Mouse (Mus musculus) spleen, adult 2 months (tissue): ENCODE data around the gene S1pr4. TPM values are rescaled to one million over a fixed set of nuclear protein-coding genes. Genes with fewer than 3 reads are reported as not detected.

Experiments
- DNase-seq, 2 experiments: peaks; one replicate each; pipeline versions ENCODE4 v3.0.0 to v3.0.0-alpha.2; 2012 to 2021; ENCODE audit warnings: low spot score in 2 of 2, low read depth in 1 of 2
- H3K27ac ChIP-seq: fragments of 200-500 bp; 2 replicates; pipeline ENCODE4 v1.5.1; 2012; ENCODE audit warnings: low read length, inconsistent platforms; ENCODE audit not compliant: insufficient read depth
- H3K27me3 ChIP-seq: fragments of 200-500 bp; 2 replicates; pipeline ENCODE4 v1.6.1; 2012; ENCODE audit warnings: mild to moderate bottlenecking, moderate library complexity, low read length, inconsistent platforms; ENCODE audit not compliant: control insufficient read depth, insufficient read depth
- H3K36me3 ChIP-seq: fragments of 200-500 bp; 2 replicates; pipeline ENCODE4 v1.6.1; 2012; ENCODE audit warnings: mild to moderate bottlenecking, low read length, inconsistent platforms; ENCODE audit not compliant: control insufficient read depth, insufficient read depth
- H3K4me1 ChIP-seq: fragments of 200-500 bp; 2 replicates; pipeline ENCODE4 v1.6.1; 2011; ENCODE audit warnings: inconsistent platforms; ENCODE audit not compliant: control insufficient read depth, insufficient read depth, insufficient read length
- H3K4me3 ChIP-seq: fragments of 200-500 bp; 2 replicates; pipeline ENCODE4 v1.5.1; 2011; ENCODE audit warnings: mild to moderate bottlenecking, inconsistent platforms; ENCODE audit not compliant: insufficient read depth, insufficient read length; ENCODE audit errors: extremely low read depth
- CTCF ChIP-seq: fragments of 200-500 bp; IDR thresholded peaks from 2 replicates; pipeline ENCODE4 v1.5.1; 2011; ENCODE audit warnings: mild to moderate bottlenecking, inconsistent platforms; ENCODE audit not compliant: insufficient read depth, insufficient read length, insufficient replicate concordance; ENCODE audit errors: extremely low read depth
- POLR2A ChIP-seq: fragments of 200-500 bp; IDR thresholded peaks from 2 replicates; pipeline ENCODE4 v1.6.1; 2011; ENCODE audit warnings: low read depth, low read length, inconsistent platforms
- WGBS: fragments of 180-500 bp; shearing (Covaris S2); methylation state at CpG from one replicate; pipeline ENCODE4 v1.1.7; 2018; 5-methylcytosine and 5-hydroxymethylcytosine counted together
- polyA plus RNA-seq: library from polyadenylated mRNA; depleted of rRNA; stranded (reverse); fragments of >200 nt; gene quantifications from 2 replicates; pipeline ENCODE4 v1.2.3, GENCODE M21; 2012

S1pr4 gene
- polyA plus RNA-seq, 1 experiment = 127 TPM

GRCm38 (mm10) chr10:81481605-81482532, 18.1 kb downstream of the S1pr4 start:
- no peak overlapping the region for H3K27ac ChIP-seq
- H3K4me3 ChIP-seq = peak overlapping the region; percentile 55
- H3K36me3 ChIP-seq = peaks cover 3% of the 10 kb centered on the region
- DNase-seq = no peak
- TF ChIP-seq CTCF = no peak
- TF ChIP-seq POLR2A = no peak
- H3K27me3 ChIP-seq = peaks cover 13% of the 10 kb centered on the region
- WGBS = 10% methylated on average over 33 of the region's 35 CpGs
- peaks cover 5% of the 10 kb centered on the region; the same call in 1 of the 2 replicates for H3K4me1 ChIP-seq

DNA sequence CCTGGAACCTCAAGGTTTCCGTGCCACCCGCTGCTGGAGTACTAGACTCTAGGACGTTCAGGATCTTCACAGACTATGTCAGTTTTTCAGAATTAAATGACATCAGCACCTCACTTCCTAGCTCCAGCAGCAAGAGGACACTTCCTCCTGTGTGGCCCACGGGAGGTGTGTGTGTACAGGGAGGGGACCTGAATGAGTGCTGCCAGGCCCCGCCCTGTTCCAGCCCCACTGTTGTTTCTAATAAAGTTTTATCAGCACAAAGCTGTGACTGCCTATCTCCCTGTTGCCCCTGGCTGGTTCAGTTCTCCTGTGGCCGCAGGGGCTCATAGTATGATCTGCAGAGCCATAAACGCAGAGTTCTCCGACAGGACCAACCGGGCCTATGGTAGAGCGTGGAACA, 25.5 kb downstream of the S1pr4 start:
- no peak for TF ChIP-seq CTCF
- TF ChIP-seq POLR2A = no peak

DNA sequence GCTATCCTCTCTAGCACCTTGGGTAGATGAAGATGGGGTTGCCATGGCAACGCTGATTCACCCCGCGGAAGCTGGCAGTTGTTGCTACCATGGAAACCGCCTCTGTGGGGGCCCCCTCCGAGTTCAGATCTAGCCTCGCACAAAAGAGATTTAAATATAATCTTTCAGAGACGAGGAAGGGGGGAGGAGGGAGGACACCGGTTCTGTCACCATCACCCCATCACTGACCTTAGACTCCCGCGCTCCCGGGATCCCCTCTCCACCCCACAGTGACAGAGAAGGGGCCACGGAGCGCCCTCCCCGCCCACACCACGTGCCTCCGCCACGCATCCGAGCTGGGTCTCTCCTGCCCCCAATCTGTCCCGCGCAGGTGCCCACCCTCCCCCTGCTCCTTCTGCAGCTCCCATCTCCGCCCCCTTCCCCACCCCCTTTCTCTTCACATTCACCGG, 26.9 kb downstream of the S1pr4 start:
- DNase-seq = no peak
- Histone ChIP-seq H3K4me1 (peaks cover 4% of the 10 kb centered on the region; the same call in 1 of the 2 replicates), H3K4me3 (no peak overlapping the region), H3K27me3 (peaks cover 16% of the 10 kb centered on the region), H3K27ac (no peak overlapping the region), H3K36me3 (no peaks in the 10 kb centered on the region)
- TF ChIP-seq POLR2A (no peak), CTCF (no peak)
- WGBS = 3% methylated on average over 22 of the region's 22 CpGs

More for the DNA sequence above, 25.5 kb downstream of the S1pr4 start:
- WGBS = 69% methylated on average over 10 of the region's 10 CpGs
- DNase-seq = no peak
- Histone ChIP-seq H3K36me3 (no peaks in the 10 kb centered on the region), H3K27me3 (peaks cover 19% of the 10 kb centered on the region), H3K4me3 (no peak overlapping the region), H3K4me1 (peaks cover 4% of the 10 kb centered on the region; the same call in 1 of the 2 replicates), H3K27ac (no peak overlapping the region)

DNA sequence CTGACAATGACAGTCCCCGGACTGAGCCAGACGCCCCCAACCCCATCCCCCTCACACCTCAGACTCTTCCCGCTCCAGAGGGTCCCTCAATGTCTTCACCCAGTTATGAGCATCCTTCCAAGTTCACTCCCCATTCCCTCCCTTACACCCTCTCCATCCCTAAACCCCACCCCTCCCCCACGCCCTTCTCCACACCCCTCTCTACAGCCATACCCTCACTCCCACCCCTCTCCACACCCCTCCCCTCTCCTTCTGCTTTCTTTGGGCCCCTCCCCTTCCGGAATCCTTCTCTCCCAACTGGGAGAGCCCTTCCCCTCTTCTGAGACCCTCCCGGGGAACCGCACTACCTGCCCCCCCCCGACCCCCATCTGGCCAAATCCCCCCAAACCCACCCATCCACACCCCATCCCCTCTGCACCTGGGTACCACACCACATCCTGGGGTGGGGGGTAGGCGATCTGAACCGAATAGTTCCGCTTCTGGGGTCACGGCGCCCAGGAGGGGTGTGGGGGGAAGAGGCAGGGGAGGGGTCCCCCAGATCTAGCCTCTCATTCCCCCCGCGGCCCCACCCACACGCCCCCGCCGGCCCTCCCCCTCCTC, 27.4 kb downstream of the S1pr4 start:
- peaks cover 16% of the 10 kb centered on the region for H3K27me3 ChIP-seq
- H3K4me1 ChIP-seq = peaks cover 4% of the 10 kb centered on the region; the same call in 1 of the 2 replicates
- no peak for DNase-seq
- 6% methylated on average over 17 of the region's 18 CpGs for whole genome bisulfite sequencing
- H3K36me3 ChIP-seq = no peaks in the 10 kb centered on the region
- H3K4me3 ChIP-seq = no peak overlapping the region
- no peak overlapping the region for H3K27ac ChIP-seq
- TF ChIP-seq CTCF = no peak
- no peak for TF ChIP-seq POLR2A

DNA sequence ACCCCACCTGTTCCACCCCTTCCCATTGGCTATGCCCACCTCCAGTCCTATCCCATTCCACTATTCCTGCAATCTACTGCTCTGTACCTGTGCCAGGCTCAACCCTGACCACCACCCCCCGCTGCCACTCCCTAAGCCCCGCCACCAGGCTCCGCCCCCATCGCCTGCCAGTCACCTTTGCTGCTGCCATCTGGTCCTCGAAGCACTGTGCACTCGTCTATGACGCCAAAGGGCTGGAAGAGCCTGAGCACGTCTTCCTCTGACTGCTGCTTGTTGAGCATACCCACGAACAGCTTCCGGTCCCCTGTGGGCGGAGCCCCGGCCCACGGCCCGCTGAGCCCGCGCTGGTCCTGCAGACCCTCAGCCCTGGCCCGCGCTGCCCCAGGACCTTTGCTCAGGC, 29.5 kb downstream of the S1pr4 start:
- TF ChIP-seq POLR2A = no peak
- no peak for TF ChIP-seq CTCF
- WGBS = 18% methylated on average over 18 of the region's 18 CpGs
- Histone ChIP-seq H3K4me3 (no peak overlapping the region), H3K27ac (no peak overlapping the region), H3K27me3 (peaks cover 15% of the 10 kb centered on the region), H3K36me3 (no peaks in the 10 kb centered on the region), H3K4me1 (peaks cover 4% of the 10 kb centered on the region; the same call in 1 of the 2 replicates)
- no peak for DNase-seq

DNA sequence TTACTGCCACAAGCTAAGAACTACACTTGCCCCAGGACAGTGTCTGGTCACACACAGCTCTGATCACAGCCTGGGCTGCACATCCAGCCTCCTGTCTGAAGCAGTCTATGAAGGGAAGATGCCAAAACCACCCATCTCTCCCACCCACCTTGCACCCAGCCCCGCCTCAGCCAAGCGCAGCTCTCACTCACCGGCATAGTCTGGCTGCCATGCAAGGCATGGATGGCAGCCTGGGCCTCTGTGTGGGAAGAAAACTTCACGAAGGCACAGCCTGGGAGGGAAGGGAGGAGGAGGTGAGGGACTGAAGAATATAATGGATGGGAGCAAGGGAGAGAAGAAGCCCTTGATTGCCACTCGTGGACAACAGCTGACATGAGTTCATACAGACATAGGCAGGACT, 30.7 kb downstream of the S1pr4 start:
- Histone ChIP-seq H3K27me3 (peaks cover 20% of the 10 kb centered on the region), H3K4me3 (no peak overlapping the region), H3K4me1 (peaks cover 7% of the 10 kb centered on the region; the same call in 1 of the 2 replicates), H3K27ac (no peak overlapping the region), H3K36me3 (no peaks in the 10 kb centered on the region)
- no peak for TF ChIP-seq CTCF
- TF ChIP-seq POLR2A = no peak
- 81% methylated on average over 5 of the region's 5 CpGs for WGBS
- DNase-seq = no peak
